Comparison of ENCODE assay signal across 9 mouse cellular contexts in the genomic region with DNA sequence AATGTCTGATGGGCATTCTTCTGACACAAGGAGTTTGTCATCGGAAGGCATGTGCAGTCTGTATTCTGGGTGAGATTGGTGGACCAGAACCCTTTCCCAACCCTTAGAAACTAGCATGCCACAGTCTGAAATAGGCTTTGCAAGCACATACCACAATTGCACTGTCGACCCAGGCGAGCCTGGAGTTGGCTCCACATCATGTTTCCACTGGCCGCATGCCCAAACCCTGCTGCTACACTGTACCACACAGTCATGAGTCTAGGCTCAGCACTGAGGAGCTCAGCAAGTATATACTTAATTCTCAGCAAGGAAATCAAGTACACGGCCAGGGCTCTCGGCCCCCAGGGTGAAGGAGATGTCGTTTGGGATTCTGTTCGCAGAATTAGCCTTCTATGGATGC.
DNase-seq lines count a peak whose midpoint lies in the region; ATAC-seq and TF ChIP-seq lines count a peak whose summit lies in the region.
"Had no signal": no experiment of that assay in that cellular context is flagged by ENCODE, and none has a peak within 500 bp of the region (broad histone marks: within the 10 kb centered on the region; RNA-seq: fewer than 3 reads in every experiment).

No protein-coding gene starts in this region.

- H3K27me3 ChIP-seq in kidney, embryonic 14.5 days (ENCODE audit: control insufficient read depth, insufficient read depth, low read length) = no peaks in the 10 kb centered on the region
- H3K27me3 ChIP-seq in forebrain, postnatal 0 days (ENCODE audit: insufficient read depth, low read length) = no peaks in the 10 kb centered on the region
- H3K27me3 ChIP-seq: stomach, embryonic 15.5 days had no signal

- no peaks in the 10 kb centered on the region for H3K36me3 ChIP-seq in kidney, embryonic 14.5 days (ENCODE audit: control insufficient read depth, insufficient read depth, low read length)
- H3K36me3 ChIP-seq in forebrain, postnatal 0 days (ENCODE audit: insufficient read depth) = no peaks in the 10 kb centered on the region
- H3K36me3 ChIP-seq: stomach, embryonic 15.5 days had no signal

- H3K4me3 ChIP-seq in kidney, embryonic 14.5 days (ENCODE audit: low read length) = no peak overlapping the region
- H3K4me3 ChIP-seq in forebrain, postnatal 0 days (ENCODE audit: low read depth, low read length) = no peak overlapping the region
- H3K4me3 ChIP-seq: stomach, embryonic 15.5 days had no signal

- DNase-seq in kidney, adult 11 months = peak; percentile 91
- peak; percentile 88 for DNase-seq in adrenal gland, postnatal 10 days
- DNase-seq in forebrain, postnatal 0 days = peak; percentile 65
- peak; percentile 87 for DNase-seq in kidney, adult 18-20 months
- DNase-seq in lung, postnatal 14 days = peak; percentile 83
- no peak for DNase-seq in spleen, postnatal 36 days (ENCODE audit: low spot score in 2 of 2)
- DNase-seq in embryo, embryonic 10.5 days (ENCODE audit: low spot score) = no peak

- no peak overlapping the region for H3K9ac ChIP-seq in kidney, embryonic 14.5 days (ENCODE audit: low read depth, low read length)
- no peak overlapping the region for H3K9ac ChIP-seq in forebrain, postnatal 0 days
- H3K9ac ChIP-seq: stomach, embryonic 15.5 days had no signal

- TF ChIP-seq CTCF in forebrain, postnatal 0 days (IDR thresholded peaks at IDR 0.05; ENCODE audit: low read depth) = no peak

- no peak overlapping the region for H3K4me2 ChIP-seq in kidney, embryonic 14.5 days (replicated peaks; ENCODE audit: low read depth, low read length)
- H3K4me2 ChIP-seq in forebrain, postnatal 0 days (ENCODE audit: low read depth) = no peak overlapping the region
- H3K4me2 ChIP-seq: stomach, embryonic 15.5 days had no signal

- ATAC-seq in kidney, embryonic 14.5 days (ENCODE audit: low FRiP score, low TSS enrichment) = no peak
- peak; percentile 80 for ATAC-seq in forebrain, postnatal 0 days

- no peaks in the 10 kb centered on the region for H3K9me3 ChIP-seq in kidney, embryonic 14.5 days (ENCODE audit: control insufficient read depth, low read length)
- H3K9me3 ChIP-seq in forebrain, postnatal 0 days (ENCODE audit: low read length) = no peaks in the 10 kb centered on the region
- H3K9me3 ChIP-seq: stomach, embryonic 15.5 days had no signal

- H3K4me1 ChIP-seq in kidney, embryonic 14.5 days (ENCODE audit: control insufficient read depth, insufficient read depth, low read length) = 0 out of 2 replicates have a peak, but pooled peaks cover 3% of the 10 kb centered on the region
- H3K4me1 ChIP-seq in forebrain, postnatal 0 days (ENCODE audit: insufficient read depth) = no peaks in the 10 kb centered on the region

- 78% methylated on average over 8 of the region's 8 CpGs for WGBS in kidney, embryonic 14.5 days
- WGBS in forebrain, postnatal 0 days = 53% methylated on average over 8 of the region's 8 CpGs

- H3K27ac ChIP-seq in kidney, embryonic 14.5 days (ENCODE audit: low read depth, low read length) = no peak overlapping the region
- H3K27ac ChIP-seq in forebrain, postnatal 0 days (ENCODE audit: low read depth, low read length) = no peak overlapping the region
- H3K27ac ChIP-seq: stomach, embryonic 15.5 days had no signal

Comparison
In these comparisons a context has a peak if more than half of its experiments do, and no peak if none do; other contexts are left out.
1. DNase-seq: peak in kidney, adult 11 months (single experiment), adrenal gland, postnatal 10 days (single experiment), forebrain, postnatal 0 days (single experiment), kidney, adult 18-20 months (single experiment) and lung, postnatal 14 days (single experiment); none in spleen, postnatal 36 days (0 of 2) and embryo, embryonic 10.5 days (single experiment).